ENCODE assay signal across 8 mouse cellular contexts in the genomic region with DNA sequence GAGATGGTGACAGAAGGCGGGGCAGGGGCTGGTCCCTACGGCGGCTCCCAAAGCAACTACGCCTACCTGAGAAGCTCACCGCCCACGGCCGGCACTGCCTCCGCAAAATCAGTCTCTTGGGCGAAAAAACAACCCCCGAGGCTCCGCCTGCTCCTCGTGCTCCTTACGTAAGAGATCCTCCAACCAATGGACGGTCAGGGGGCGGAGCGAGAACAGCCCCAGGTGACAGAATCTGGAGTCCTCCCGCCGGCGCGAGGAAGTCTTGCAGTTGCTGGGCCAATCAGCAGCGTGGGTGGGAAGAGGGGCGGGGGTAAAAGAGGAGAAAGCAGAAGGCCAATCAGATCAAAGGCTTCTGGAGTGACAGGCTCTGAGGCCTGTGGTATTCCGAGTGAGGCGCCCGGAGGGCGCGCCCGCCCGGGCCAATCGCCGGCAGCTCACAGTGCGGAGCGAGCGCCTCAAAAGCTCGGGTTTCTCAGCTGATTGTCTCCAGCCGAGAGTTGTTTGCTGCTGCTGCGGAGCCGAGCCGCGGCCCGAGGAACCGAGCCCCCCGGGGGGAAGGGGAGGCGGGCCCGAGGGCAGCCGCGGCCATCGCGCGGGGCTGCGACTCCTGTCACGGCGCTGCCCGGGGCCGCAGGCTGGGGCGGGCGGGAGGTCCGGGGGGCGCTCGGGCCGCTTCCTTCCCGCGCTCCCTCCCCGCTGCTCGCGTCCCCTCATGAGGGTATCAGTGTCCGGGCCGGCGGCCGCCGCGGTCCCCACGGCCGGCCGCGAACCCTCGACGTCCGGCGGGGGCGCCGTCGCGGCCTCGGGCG. TPM values are rescaled to one million over a fixed set of nuclear protein-coding genes. Genes with fewer than 3 reads are reported as not detected.
A peak's percentile ranks its signal among the peaks of the same experiment; 100 is the strongest.
DNase-seq lines count a peak whose midpoint lies in the region; ATAC-seq lines count a peak whose summit lies in the region.

A gene (plus strand): TSS at position 437 of the 809 bp plus-strand sequence.

- peaks cover 13% of the 10 kb centered on the region for H3K27me3 ChIP-seq in megakaryocyte, embryonic 14.5 days (replicated peaks)

- peak within 1 kb of the TSS; percentile 96 for H3K4me3 ChIP-seq in megakaryocyte, embryonic 14.5 days (replicated peaks)

- ATAC-seq in inflammation-experienced regulatory T-cells, adult 6 months: peak; percentile 84

- peaks cover 30% of the 10 kb centered on the region for H3K4me1 ChIP-seq in megakaryocyte, embryonic 14.5 days

- DNase-seq in adrenal gland, adult 8-10 months: peak; percentile 100
- peak; percentile 99 for DNase-seq in embryo, embryonic 11.5 days (ENCODE audit: low read depth, low spot score)
- DNase-seq in gastrocnemius, postnatal 25 days: peak; percentile 99
- DNase-seq in left cerebral cortex, adult 9 months (ENCODE audit: low spot score in 2 of 2): peak; percentile 98 to 99
- DNase-seq in right cerebral cortex, adult 2 months (ENCODE audit: low spot score in 2 of 2): peak; percentile 98
- DNase-seq in urinary bladder, postnatal 10 days (ENCODE audit: low spot score): peak; percentile 89

- H3K9me3 ChIP-seq in megakaryocyte, embryonic 14.5 days: no peaks in the 10 kb centered on the region

- H3K36me3 ChIP-seq in megakaryocyte, embryonic 14.5 days (replicated peaks; ENCODE audit: low read length): no peaks in the 10 kb centered on the region

RNA-seq across cellular contexts. Expression of the gene that starts here (rescaled TPM):
- total RNA-seq in adrenal gland, adult 8-10 months (2022): 1 to 10 TPM; 1.3 to 2.6 (median 1.7) TPM
- 1 to 10 TPM; 1.7 to 3.0 TPM for total RNA-seq in gastrocnemius, postnatal 25 days (2021)
- polyA plus RNA-seq in inflammation-experienced regulatory T-cells, adult 6 months (2017; shearing (Covaris generic)): 1 to 10 TPM in 1 of 3 experiments, under 1 TPM in 2; 0.65 to 1.3 (median 0.83) TPM
- 1.9 TPM in 1 of 2 replicates, not detected in the other for polyA plus RNA-seq in megakaryocyte, embryonic 14.5 days (2012; ENCODE audit: insufficient read depth, low replicate concordance)

Comparison
In these comparisons a context has a peak if more than half of its experiments do, and no peak if none do; other contexts are left out.
1. Peak in every context shown above with its lines: DNase-seq, ATAC-seq and H3K4me3 ChIP-seq.